Mouse (Mus musculus) C2C12 (cell line): ENCODE measurements around the gene Nme9.

Experiments used
- CEBPB ChIP-seq: IDR thresholded peaks from one replicate; pipeline ENCODE4 v1.6.1; 2011; ENCODE audit warnings: low read depth, mild to moderate bottlenecking, control low read depth, moderate library complexity
- CTCF ChIP-seq: IDR thresholded peaks from one replicate; pipeline ENCODE4 v1.5.1; 2011; ENCODE audit not compliant: control insufficient read depth, insufficient read depth, insufficient read length
- FOSL1 ChIP-seq: IDR thresholded peaks from one replicate; pipeline ENCODE4 v1.8.0; 2011; ENCODE audit warnings: mild to moderate bottlenecking, low read length; ENCODE audit not compliant: poor library complexity, insufficient read depth, severe bottlenecking
- MAX ChIP-seq: IDR thresholded peaks from one replicate; pipeline ENCODE4 v1.6.1; 2011; ENCODE audit warnings: mild to moderate bottlenecking, control low read depth
- USF1 ChIP-seq: IDR thresholded peaks from one replicate; pipeline ENCODE4 v1.6.1; 2011; ENCODE audit warnings: low read depth, mild to moderate bottlenecking, control low read depth, moderate library complexity

DNA sequence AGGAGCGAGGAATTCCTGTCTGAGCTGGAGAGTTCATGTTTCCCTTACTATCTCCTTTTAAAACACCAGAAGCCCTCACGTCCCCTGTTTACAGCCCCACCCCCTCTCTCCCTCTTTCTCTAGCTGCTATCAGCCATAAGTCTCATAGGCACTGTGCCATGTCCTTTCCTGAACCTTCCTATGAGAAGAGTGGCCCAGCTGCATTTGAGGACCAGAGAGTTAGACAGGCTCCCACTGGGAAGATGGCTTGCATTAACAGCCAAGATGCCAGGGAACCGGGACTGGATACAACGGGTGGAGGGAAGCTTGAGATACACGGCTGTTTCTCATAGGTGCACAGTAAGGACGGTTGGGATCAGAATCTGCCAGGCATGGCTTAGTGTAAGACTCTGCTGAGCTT lies 13.6 kb downstream of the Nme9 start:
- TF ChIP-seq CTCF (no peak), MAX (no peak), USF1 (no peak), CEBPB (no peak), FOSL1 (no peak)
